Mouse (Mus musculus) intestine, embryonic 16.5 days (tissue): ENCODE data around the gene Itgb5. TPM values are rescaled to one million over a fixed set of nuclear protein-coding genes. Genes with fewer than 3 reads are reported as not detected.

Experiments
- ATAC-seq: fragments of 200-750 bp; cut with Nextera tagmentation; 2 replicates; pipeline ENCODE4 v1.8.0; 2017; ENCODE audit warnings: moderate TSS enrichment, moderate library complexity
- H3K27ac ChIP-seq: fragments of 300-500 bp; sonication (generic); 2 replicates; pipeline ENCODE4 v1.5.1; 2014; ENCODE audit warnings: mild to moderate bottlenecking, low read length
- H3K27me3 ChIP-seq: fragments of 300-500 bp; sonication (generic); replicated peaks from 2 replicates; pipeline ENCODE4 v1.6.1; 2014; ENCODE audit warnings: low read length, control low read depth, mixed read lengths; ENCODE audit not compliant: control insufficient read depth, insufficient read depth
- H3K36me3 ChIP-seq: fragments of 300-500 bp; sonication (generic); 2 replicates; pipeline ENCODE4 v1.6.1; 2014; ENCODE audit warnings: low read length, control low read depth; ENCODE audit not compliant: control insufficient read depth, insufficient read depth
- H3K4me1 ChIP-seq: fragments of 300-500 bp; sonication (generic); 2 replicates; pipeline ENCODE4 v1.6.1; 2014; ENCODE audit warnings: low read length, control low read depth, mixed read lengths; ENCODE audit not compliant: control insufficient read depth, insufficient read depth
- H3K4me2 ChIP-seq: fragments of 300-500 bp; sonication (generic); 2 replicates; pipeline ENCODE4 v1.6.1; 2014; ENCODE audit warnings: low read depth, low read length, control low read depth
- H3K4me3 ChIP-seq: fragments of 300-500 bp; sonication (generic); 2 replicates; pipeline ENCODE4 v1.5.1; 2014; ENCODE audit warnings: mild to moderate bottlenecking, low read length
- H3K9ac ChIP-seq: fragments of 300-500 bp; sonication (generic); 2 replicates; pipeline ENCODE4 v1.6.1; 2014; ENCODE audit warnings: low read depth, low read length
- H3K9me3 ChIP-seq: fragments of 300-500 bp; sonication (generic); 2 replicates; pipeline ENCODE4 v1.6.1; 2016; ENCODE audit warnings: low read length, control low read depth; ENCODE audit not compliant: control insufficient read depth
- WGBS: fragments of 180-500 bp; shearing (Covaris S2); extraction: QIAGEN DNeasy Blood & Tissue Kit; methylation state at CpG from one replicate; pipeline ENCODE4 v1.1.7; 2014; 5-methylcytosine and 5-hydroxymethylcytosine counted together
- polyA plus RNA-seq: library from polyadenylated mRNA; unstranded; fragments of >200 nt; fragmentation: Nextera tagmentation; extraction: Ambion mirVana; gene quantifications from 2 replicates; pipeline ENCODE4 v1.2.1, GENCODE M21; 2015

The Itgb5 gene
- polyA plus RNA-seq, 1 experiment from 2014 or later = 9.3 TPM

DNA sequence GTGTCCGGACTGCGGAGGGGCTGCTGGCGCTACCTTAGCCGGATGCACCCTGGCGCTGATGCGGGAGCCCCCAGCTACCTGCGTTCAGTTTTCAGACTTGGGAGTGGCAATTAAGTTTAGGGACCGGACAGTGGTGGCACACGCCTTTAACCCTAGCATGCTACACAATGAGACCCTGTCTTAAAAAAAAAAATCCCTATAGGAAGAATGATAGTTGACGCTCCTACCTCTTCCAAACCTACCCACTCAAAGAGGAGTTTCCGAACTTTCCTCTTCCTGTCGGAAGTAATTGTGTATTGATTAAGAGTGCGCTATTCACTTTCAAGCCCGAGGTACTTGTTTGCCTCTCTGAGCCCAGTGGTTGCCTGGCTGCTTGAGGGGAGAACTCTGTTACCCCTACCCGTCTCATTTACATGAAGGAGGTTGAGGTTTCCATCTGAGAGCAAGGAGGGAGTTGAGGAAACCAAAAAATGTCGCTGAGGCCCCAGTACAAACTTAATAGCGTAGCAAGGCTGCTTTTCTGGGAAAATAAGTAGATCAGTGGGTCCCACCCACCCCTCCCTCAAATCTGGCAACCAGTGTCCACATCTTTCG is 1.1 kb downstream of the Itgb5 start:
- H3K27ac ChIP-seq = peak overlapping the region; percentile 87; the same call in 1 of the 2 replicates
- peak overlapping the region; percentile 69 for H3K4me2 ChIP-seq
- no peak for ATAC-seq
- peaks cover 25% of the 10 kb centered on the region for H3K4me1 ChIP-seq
- H3K4me3 ChIP-seq = peak overlapping the region; percentile 92
- no peaks in the 10 kb centered on the region for H3K36me3 ChIP-seq
- no peaks in the 10 kb centered on the region for H3K9me3 ChIP-seq
- 9% methylated on average over 18 of the region's 18 CpGs for WGBS
- peak overlapping the region; percentile 87 for H3K9ac ChIP-seq
- no peaks in the 10 kb centered on the region for H3K27me3 ChIP-seq

DNA sequence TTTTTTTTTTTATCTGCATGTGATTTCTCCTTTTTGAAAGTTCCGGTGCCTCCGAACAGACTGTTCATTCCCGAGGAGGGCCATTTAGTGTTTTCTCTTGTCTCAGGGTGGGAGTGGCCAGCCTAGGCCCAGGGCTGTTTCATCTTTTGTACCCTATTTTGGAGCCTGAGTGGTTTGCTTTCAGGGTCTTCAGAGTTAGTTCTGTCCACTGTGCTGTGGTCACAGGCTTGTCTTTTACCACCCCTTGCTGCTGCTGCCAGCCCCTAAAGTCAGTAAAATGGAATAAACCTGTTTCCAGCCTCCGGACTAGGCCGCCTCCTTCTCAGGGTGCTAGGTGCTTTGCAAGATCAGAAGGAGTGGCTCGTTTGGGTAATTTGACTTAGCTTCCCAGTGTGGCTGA is 2.6 kb downstream of the Itgb5 start:
- ATAC-seq = no peak
- no peak overlapping the region for H3K9ac ChIP-seq
- H3K27me3 ChIP-seq = no peaks in the 10 kb centered on the region
- no peak overlapping the region for H3K4me2 ChIP-seq
- H3K27ac ChIP-seq = no peak overlapping the region
- H3K9me3 ChIP-seq = no peaks in the 10 kb centered on the region
- no peaks in the 10 kb centered on the region for H3K36me3 ChIP-seq
- 64% methylated on average over 6 of the region's 6 CpGs for WGBS
- no peak overlapping the region for H3K4me3 ChIP-seq
- peaks cover 28% of the 10 kb centered on the region for H3K4me1 ChIP-seq

GRCm38 (mm10) chr16:33832728-33833428 is 3.4 kb downstream of the Itgb5 start:
- Histone ChIP-seq H3K36me3 (no peaks in the 10 kb centered on the region), H3K9me3 (no peaks in the 10 kb centered on the region), H3K4me2 (peak overlapping the region; percentile 68), H3K27me3 (no peaks in the 10 kb centered on the region), H3K4me1 (peaks cover 34% of the 10 kb centered on the region), H3K27ac (peak overlapping the region; percentile 70), H3K9ac (peak overlapping the region; percentile 53), H3K4me3 (peak overlapping the region; percentile 38)
- 6% methylated on average over 21 of the region's 21 CpGs for WGBS
- ATAC-seq = no peak

- no peak for ATAC-seq
- H3K27ac ChIP-seq = peak overlapping the region; percentile 70
- peak overlapping the region; percentile 39 for H3K4me3 ChIP-seq
- peaks cover 34% of the 10 kb centered on the region for H3K4me1 ChIP-seq
- peak overlapping the region; percentile 68 for H3K4me2 ChIP-seq
- no peaks in the 10 kb centered on the region for H3K9me3 ChIP-seq
- H3K9ac ChIP-seq = peak overlapping the region; percentile 54; the same call in 1 of the 2 replicates
- H3K27me3 ChIP-seq = no peaks in the 10 kb centered on the region
- 20% methylated on average over 5 of the region's 5 CpGs for WGBS
- no peaks in the 10 kb centered on the region for H3K36me3 ChIP-seq
These were observed 3.9 kb downstream of the Itgb5 start for GRCm38 (mm10) chr16:33833429-33833753.

DNA sequence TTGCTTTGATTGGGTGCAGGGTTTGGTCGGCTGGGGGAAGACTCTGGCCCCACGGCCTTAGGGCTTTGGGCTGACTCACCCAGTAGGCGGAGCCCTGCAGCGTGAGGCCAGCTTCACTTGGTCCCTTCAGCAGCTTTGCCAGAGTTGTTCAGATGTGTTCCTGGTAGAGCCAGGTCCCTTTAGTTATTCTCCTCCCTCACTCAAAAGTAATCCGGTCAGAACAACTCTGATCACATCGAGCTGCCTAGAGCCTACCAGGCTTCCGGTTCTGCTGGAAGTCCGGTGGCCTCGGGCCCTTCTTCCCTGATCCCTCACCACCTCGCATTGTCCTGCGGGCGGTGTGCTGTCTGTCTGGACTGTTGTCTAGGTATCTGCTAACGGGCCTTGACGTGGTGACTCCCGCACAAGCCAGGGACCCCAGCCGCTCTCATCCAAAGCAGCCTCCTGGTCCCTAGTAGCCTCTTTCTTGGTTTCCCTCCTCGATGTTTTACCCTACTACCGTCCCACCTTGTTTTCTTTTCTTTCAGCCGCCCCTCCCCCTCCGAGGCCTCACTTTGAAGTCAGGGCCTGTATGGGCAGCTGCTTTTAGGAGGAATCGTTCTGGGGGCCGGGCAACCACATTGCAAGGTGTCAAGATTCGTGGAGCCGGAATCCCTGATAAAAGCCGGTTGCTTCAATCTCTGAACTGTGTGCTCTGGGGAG is 4.5 kb downstream of the Itgb5 start:
- WGBS = 8% methylated on average over 25 of the region's 25 CpGs
- H3K4me2 ChIP-seq = peak overlapping the region; percentile 68
- peak overlapping the region; percentile 39 for H3K4me3 ChIP-seq
- H3K9me3 ChIP-seq = no peaks in the 10 kb centered on the region
- ATAC-seq = peak; percentile 51; the same call in 1 of the 2 replicates
- no peaks in the 10 kb centered on the region for H3K27me3 ChIP-seq
- no peaks in the 10 kb centered on the region for H3K36me3 ChIP-seq
- H3K4me1 ChIP-seq = peaks cover 34% of the 10 kb centered on the region
- H3K9ac ChIP-seq = peak overlapping the region; percentile 54
- peak overlapping the region; percentile 53; the same call in 1 of the 2 replicates for H3K27ac ChIP-seq

- 64% methylated on average over 3 of the region's 3 CpGs for WGBS
- peak; percentile 72 for ATAC-seq
- H3K4me1 ChIP-seq = peaks cover 34% of the 10 kb centered on the region
These were observed 7.2 kb downstream of the Itgb5 start for GRCm38 (mm10) chr16:33836676-33837075.

DNA sequence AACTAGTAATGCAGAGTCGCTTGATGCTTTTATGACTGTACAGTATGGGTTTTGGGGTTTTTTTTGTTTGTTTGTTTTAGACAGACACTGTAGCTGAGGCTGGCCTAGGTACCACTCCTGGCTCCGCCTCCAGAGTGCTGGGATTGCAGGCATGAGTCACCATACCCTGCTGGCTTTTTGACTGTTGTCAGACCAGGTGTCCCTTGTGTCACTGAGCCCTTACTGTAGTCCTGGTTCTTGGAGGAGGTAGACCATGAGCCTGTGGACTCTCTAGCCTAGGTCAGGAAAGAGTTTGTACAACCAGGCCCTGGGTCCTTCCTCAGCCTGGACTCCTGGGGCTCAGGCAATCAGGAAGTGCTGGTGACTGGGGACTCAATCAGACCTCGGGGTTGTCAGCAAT is 7.7 kb downstream of the Itgb5 start:
- Histone ChIP-seq H3K4me3 (no peak overlapping the region), H3K9me3 (no peaks in the 10 kb centered on the region), H3K4me2 (no peak overlapping the region), H3K27me3 (no peaks in the 10 kb centered on the region), H3K9ac (no peak overlapping the region), H3K4me1 (peaks cover 32% of the 10 kb centered on the region), H3K36me3 (no peaks in the 10 kb centered on the region), H3K27ac (peak overlapping the region; percentile 71)
- 62% methylated on average over 3 of the region's 3 CpGs for WGBS
- ATAC-seq = peak; percentile 60

More at GRCm38 (mm10) chr16:33836676-33837075, 7.2 kb downstream of the Itgb5 start:
- H3K27ac ChIP-seq = peak overlapping the region; percentile 71
- H3K4me3 ChIP-seq = no peak overlapping the region
- no peaks in the 10 kb centered on the region for H3K9me3 ChIP-seq
- H3K36me3 ChIP-seq = no peaks in the 10 kb centered on the region
- no peak overlapping the region for H3K9ac ChIP-seq
- no peak overlapping the region for H3K4me2 ChIP-seq
- no peaks in the 10 kb centered on the region for H3K27me3 ChIP-seq

GRCm38 (mm10) chr16:33840616-33841015 is 11.2 kb downstream of the Itgb5 start:
- Histone ChIP-seq H3K4me1 (peaks cover 9% of the 10 kb centered on the region), H3K4me3 (no peak overlapping the region), H3K27me3 (no peaks in the 10 kb centered on the region), H3K4me2 (no peak overlapping the region), H3K36me3 (no peaks in the 10 kb centered on the region), H3K9ac (no peak overlapping the region), H3K27ac (no peak overlapping the region), H3K9me3 (no peaks in the 10 kb centered on the region)
- no peak for ATAC-seq
- WGBS = 58% methylated on average over 6 of the region's 6 CpGs

- H3K4me3 ChIP-seq = no peak overlapping the region
- peaks cover 6% of the 10 kb centered on the region for H3K4me1 ChIP-seq
- no peak overlapping the region for H3K9ac ChIP-seq
- 76% methylated on average over 12 of the region's 12 CpGs for WGBS
- no peak for ATAC-seq
- no peaks in the 10 kb centered on the region for H3K9me3 ChIP-seq
- no peak overlapping the region for H3K27ac ChIP-seq
- no peaks in the 10 kb centered on the region for H3K27me3 ChIP-seq
- H3K36me3 ChIP-seq = peaks cover 3% of the 10 kb centered on the region; the same call in 1 of the 2 replicates
- H3K4me2 ChIP-seq = no peak overlapping the region
These were observed 12.8 kb downstream of the Itgb5 start for GRCm38 (mm10) chr16:33842081-33842880.
